9 mouse cellular contexts compared by ENCODE assay signal in the genomic region with DNA sequence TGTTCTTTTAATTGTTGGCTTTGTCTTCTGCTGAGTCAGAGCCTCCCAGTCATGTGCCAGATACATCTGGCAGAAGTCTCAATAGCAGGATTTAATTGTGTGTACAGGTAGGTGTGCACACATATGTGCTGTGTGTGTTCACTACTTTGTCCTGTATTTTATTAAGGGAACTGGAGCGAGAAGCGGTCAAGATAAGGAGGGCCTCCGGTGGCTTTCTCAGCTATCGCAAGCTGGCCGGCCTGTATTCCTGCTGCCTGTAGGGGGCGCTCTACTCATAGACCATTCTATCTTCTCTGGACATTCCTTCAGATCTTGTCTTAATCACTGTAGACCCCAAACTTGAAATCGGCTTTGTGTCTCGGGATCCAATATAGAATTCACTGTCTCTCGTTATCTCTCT. TPM values are rescaled to one million over a fixed set of nuclear protein-coding genes. Genes with fewer than 3 reads are reported as not detected.
DNase-seq lines count a peak whose midpoint lies in the region; ATAC-seq and TF ChIP-seq lines count a peak whose summit lies in the region.
"Had no signal": no experiment of that assay in that cellular context is flagged by ENCODE, and none has a peak within 500 bp of the region (broad histone marks: within the 10 kb centered on the region; RNA-seq: fewer than 3 reads in every experiment).

No protein-coding gene starts in this region.

- H3K4me3 ChIP-seq in layer of hippocampus, adult 2 months: peak overlapping the region; percentile 60

- peak overlapping the region; percentile 98 for H3K27ac ChIP-seq in layer of hippocampus, adult 2 months
- H3K27ac ChIP-seq: midbrain, embryonic 12.5 days had no signal

- peak; percentile 96 for TF ChIP-seq CTCF in layer of hippocampus, adult 2 months (conservative IDR thresholded peaks at IDR 0.05)

- DNase-seq in R1 (ENCODE audit: low read depth, low spot score): peak; percentile 82
- DNase-seq in cerebellum, postnatal 10 days: peak; percentile 90 to 93
- peak; percentile 40 to 71 for DNase-seq in gastrocnemius, postnatal 4 days (ENCODE audit: low spot score in 2 of 2)
- DNase-seq in layer of hippocampus, adult 2 months (ENCODE audit: low spot score in 2 of 2): peak; percentile 78 to 83
- DNase-seq in lung, postnatal 10 days: peak; percentile 85
- peak; percentile 79 for DNase-seq in right cerebral cortex, postnatal 4 days
- peak; percentile 50 to 71 for DNase-seq in urinary bladder, postnatal 4 days (ENCODE audit: low spot score in 2 of 2)

- ATAC-seq in CD4-positive, CD25-positive, alpha-beta regulatory T cell, adult 4 months: peak; percentile 49

RNA-seq across cellular contexts. Expression of a gene that starts 1.2 kb away (rescaled TPM):
- under 1 TPM; 0.31 to 0.34 TPM for polyA plus RNA-seq in CD4-positive, CD25-positive, alpha-beta regulatory T cell, adult 4 months (2017; shearing (Covaris generic))
- 1 to 10 TPM; 4.3 to 4.5 TPM for total RNA-seq in gastrocnemius, postnatal 4 days (2021)
- 10 to 100 TPM; 63.0 to 64.3 TPM for total RNA-seq in layer of hippocampus, adult 2 months (2021)

RNA-seq across cellular contexts. Expression of a gene that starts 4.3 kb away (rescaled TPM):
- 1 to 10 TPM; 1.9 to 4.5 TPM for polyA plus RNA-seq in CD4-positive, CD25-positive, alpha-beta regulatory T cell, adult 4 months (2017; shearing (Covaris generic))
- total RNA-seq in gastrocnemius, postnatal 4 days (2021): 1 to 10 TPM; 1.1 to 1.3 TPM
- total RNA-seq in layer of hippocampus, adult 2 months (2021): 10 to 100 TPM; 19.4 to 21.7 TPM

Comparison
In these comparisons a context has a peak if more than half of its experiments do, and no peak if none do; other contexts are left out.
1. Peak in every context shown above with its lines: DNase-seq, ATAC-seq, H3K4me3 ChIP-seq and H3K27ac ChIP-seq.
2. RNA of a gene that starts 1.2 kb away (total RNA-seq): 63.0 to 64.3 TPM in layer of hippocampus, adult 2 months; 4.3 to 4.5 TPM in gastrocnemius, postnatal 4 days; every median in the first group is over 10 times any median in the second.
3. RNA of a gene that starts 4.3 kb away (total RNA-seq): 19.4 to 21.7 TPM in layer of hippocampus, adult 2 months; 1.1 to 1.3 TPM in gastrocnemius, postnatal 4 days; every median in the first group is over 4 times any median in the second.